Mouse (Mus musculus): ENCODE data around the gene Tmem191c.

Gene Tmem191c

GRCm38 (mm10) chr16:17331855-17332254 is 56.0 kb downstream of the Tmem191c start:
- DNase-seq, result no peak

Data from heart, adult 11 months (tissue).